In genomic region chr11:115295939-115296338, GRCm38 (mm10) we compare ENCODE assay signal across 27 mouse cellular contexts. TPM values are rescaled to one million over a fixed set of nuclear protein-coding genes. Genes with fewer than 3 reads are reported as not detected.
DNase-seq lines count a peak whose midpoint lies in the region; ATAC-seq and TF ChIP-seq lines count a peak whose summit lies in the region.
"Had no signal": no experiment of that assay in that cellular context is flagged by ENCODE, and none has a peak within 500 bp of the region (broad histone marks: within the 10 kb centered on the region; RNA-seq: fewer than 3 reads in every experiment).

No protein-coding gene starts in this region.

- no peaks in the 10 kb centered on the region for H3K36me3 ChIP-seq in hindbrain, embryonic 14.5 days (replicated peaks; ENCODE audit: control insufficient read depth, insufficient read depth)
- H3K36me3 ChIP-seq in hindbrain, embryonic 13.5 days = no peaks in the 10 kb centered on the region
- no peaks in the 10 kb centered on the region for H3K36me3 ChIP-seq in ES-Bruce4 (ENCODE audit: control insufficient read depth, insufficient read depth, low read length, poor library complexity, severe bottlenecking)
- no peaks in the 10 kb centered on the region for H3K36me3 ChIP-seq in liver, embryonic 15.5 days (replicated peaks)
- H3K36me3 ChIP-seq: embryonic facial prominence, embryonic 10.5 days; forebrain, embryonic 12.5 days; hindbrain, embryonic 12.5 days; limb, embryonic 15.5 days had no signal

- peaks cover 6% of the 10 kb centered on the region for H3K4me1 ChIP-seq in hindbrain, embryonic 14.5 days (replicated peaks; ENCODE audit: control insufficient read depth, insufficient read depth, low read length)
- peaks cover 14% of the 10 kb centered on the region for H3K4me1 ChIP-seq in hindbrain, embryonic 13.5 days (replicated peaks)
- peaks cover 15% of the 10 kb centered on the region for H3K4me1 ChIP-seq in ES-Bruce4 (ENCODE audit: control insufficient read depth, insufficient read depth, low read length)
- H3K4me1 ChIP-seq in liver, embryonic 15.5 days (replicated peaks) = peaks cover 22% of the 10 kb centered on the region

- no peak for TF ChIP-seq CTCF in ES-Bruce4 (IDR thresholded peaks at IDR 0.05; ENCODE audit: low read depth, low read length)

- 0 out of 2 replicates have a peak, but pooled peaks cover 2% of the 10 kb centered on the region for H3K9me3 ChIP-seq in hindbrain, embryonic 14.5 days (ENCODE audit: control insufficient read depth, low read length)
- H3K9me3 ChIP-seq in hindbrain, embryonic 13.5 days = no peaks in the 10 kb centered on the region; the same call in 1 of the 2 replicates
- no peaks in the 10 kb centered on the region for H3K9me3 ChIP-seq in ES-Bruce4 (replicated peaks; ENCODE audit: control insufficient read depth, insufficient read depth, low read length, poor library complexity, severe bottlenecking)
- no peaks in the 10 kb centered on the region for H3K9me3 ChIP-seq in liver, embryonic 15.5 days (replicated peaks)
- H3K9me3 ChIP-seq: forebrain, embryonic 12.5 days; hindbrain, embryonic 12.5 days; limb, embryonic 15.5 days had no signal

- no peak for ATAC-seq in hindbrain, embryonic 14.5 days (ENCODE audit: low FRiP score)
- ATAC-seq in hindbrain, embryonic 13.5 days (ENCODE audit: low FRiP score) = no peak
- no peak for ATAC-seq in liver, embryonic 15.5 days (ENCODE audit: insufficient read depth)
- ATAC-seq: inflammation-experienced regulatory T-cells, adult 6 months; lung, postnatal 0 days had no signal

- H3K27ac ChIP-seq in hindbrain, embryonic 14.5 days = no peak overlapping the region
- no peak overlapping the region for H3K27ac ChIP-seq in hindbrain, embryonic 13.5 days
- H3K27ac ChIP-seq in ES-Bruce4 (ENCODE audit: insufficient read depth, low read length) = no peak overlapping the region
- H3K27ac ChIP-seq in liver, embryonic 15.5 days (replicated peaks) = no peak overlapping the region; the same call in 1 of the 2 replicates
- H3K27ac ChIP-seq: embryonic facial prominence, embryonic 10.5 days; forebrain, embryonic 12.5 days; hindbrain, embryonic 12.5 days; limb, embryonic 15.5 days; macrophage had no signal

- DNase-seq in adrenal gland, adult (ENCODE audit: inconsistent age in 2 of 2, low spot score in 1 of 2) = peak; percentile 16 to 34
- DNase-seq in adrenal gland, postnatal 14 days = no peak
- no peak for DNase-seq in hindbrain, embryonic 14.5 days (ENCODE audit: low spot score)
- DNase-seq in urinary bladder, adult 2 months (ENCODE audit: low spot score) = no peak
- DNase-seq in right cerebral cortex, adult 18-20 months = no peak
- DNase-seq: gastrocnemius, postnatal 36 days; kidney, postnatal 10 days; retina, postnatal 1 day; thymus, postnatal 14 days had no signal

- no peak overlapping the region for H3K9ac ChIP-seq in hindbrain, embryonic 14.5 days
- H3K9ac ChIP-seq in hindbrain, embryonic 13.5 days = no peak overlapping the region
- no peak overlapping the region for H3K9ac ChIP-seq in ES-Bruce4 (ENCODE audit: low read depth, poor library complexity, severe bottlenecking)
- no peak overlapping the region for H3K9ac ChIP-seq in liver, embryonic 15.5 days
- H3K9ac ChIP-seq: forebrain, embryonic 12.5 days; hindbrain, embryonic 12.5 days; limb, embryonic 15.5 days had no signal

- peaks cover 11% of the 10 kb centered on the region; the same call in 1 of the 2 replicates for H3K27me3 ChIP-seq in hindbrain, embryonic 14.5 days (ENCODE audit: control insufficient read depth, insufficient read depth, low read length)
- H3K27me3 ChIP-seq in hindbrain, embryonic 13.5 days = peaks cover 37% of the 10 kb centered on the region
- no peaks in the 10 kb centered on the region for H3K27me3 ChIP-seq in ES-Bruce4 (ENCODE audit: control insufficient read depth, insufficient read depth, low read length, poor library complexity, severe bottlenecking)
- H3K27me3 ChIP-seq in liver, embryonic 15.5 days = peaks cover 29% of the 10 kb centered on the region

- no peak for TF ChIP-seq POLR2A in ES-Bruce4 (IDR thresholded peaks at IDR 0.05; ENCODE audit: insufficient read depth, low read length)

- H3K4me2 ChIP-seq in hindbrain, embryonic 14.5 days (replicated peaks) = peak overlapping the region; percentile 86; the same call in 1 of the 2 replicates
- no peak overlapping the region for H3K4me2 ChIP-seq in hindbrain, embryonic 13.5 days
- H3K4me2 ChIP-seq in liver, embryonic 15.5 days = peak overlapping the region; percentile 55
- H3K4me2 ChIP-seq: forebrain, embryonic 12.5 days had no signal

- 91% methylated on average over 11 of the region's 11 CpGs for WGBS in hindbrain, embryonic 14.5 days
- WGBS in hindbrain, embryonic 13.5 days = 92% methylated on average over 11 of the region's 11 CpGs
- WGBS in liver, embryonic 15.5 days (ENCODE audit: insufficient replicate concordance) = 68% methylated on average over 11 of the region's 11 CpGs

- TF ChIP-seq EP300 in ES-Bruce4 (IDR thresholded peaks at IDR 0.05; ENCODE audit: insufficient read depth, low read depth, low read length) = 0 out of 2 replicates have a peak, but pooled peaks have one; percentile 15

- no peak overlapping the region for H3K4me3 ChIP-seq in hindbrain, embryonic 14.5 days (replicated peaks; ENCODE audit: low read length)
- H3K4me3 ChIP-seq in hindbrain, embryonic 13.5 days = no peak overlapping the region
- H3K4me3 ChIP-seq in ES-Bruce4 (ENCODE audit: low read depth, low read length) = no peak overlapping the region
- peak overlapping the region; percentile 49 for H3K4me3 ChIP-seq in liver, embryonic 15.5 days (replicated peaks)
- H3K4me3 ChIP-seq: embryonic facial prominence, embryonic 10.5 days; forebrain, embryonic 12.5 days; hindbrain, embryonic 12.5 days; limb, embryonic 15.5 days had no signal

RNA-seq across cellular contexts. Expression of gene Fads6, which starts 1.5 kb away (rescaled TPM):
- total RNA-seq in adrenal gland, postnatal 14 days (2021) = 18.4 and 21.2 TPM in 2 replicates
- polyA plus RNA-seq in hindbrain, embryonic 14.5 days (2014; fragmentation: Nextera tagmentation; extraction: Ambion mirVana) = 1.4 and 1.5 TPM in 2 replicates
- polyA plus RNA-seq in hindbrain, embryonic 13.5 days (2015; fragmentation: Nextera tagmentation; extraction: Ambion mirVana) = 0.73 and 0.79 TPM in 2 replicates
- 6.7 and 7.1 TPM in 2 replicates for polyA plus RNA-seq in ES-Bruce4 (2011; ENCODE audit: insufficient read depth, insufficient read length, low read depth, missing spikeins)
- 3.4 and 4.1 TPM in 2 replicates for polyA plus RNA-seq in liver, embryonic 15.5 days (2015; fragmentation: Nextera tagmentation; extraction: Ambion mirVana)
- 0.99 and 1.1 TPM in 2 replicates for polyA plus RNA-seq in urinary bladder, adult 2 months (2012; rRNA removed)

RNA-seq across cellular contexts. Expression of gene Otop2, which starts 11.0 kb away (rescaled TPM):
- not detected in 2 replicates for total RNA-seq in adrenal gland, postnatal 14 days (2021)
- 0.08 and 0.14 TPM in 2 replicates for polyA plus RNA-seq in hindbrain, embryonic 14.5 days (2014; fragmentation: Nextera tagmentation; extraction: Ambion mirVana)
- polyA plus RNA-seq in hindbrain, embryonic 13.5 days (2015; fragmentation: Nextera tagmentation; extraction: Ambion mirVana) = not detected in 2 replicates
- not detected in 2 replicates for polyA plus RNA-seq in ES-Bruce4 (2011; ENCODE audit: insufficient read depth, insufficient read length, low read depth, missing spikeins)
- not detected in 2 replicates for polyA plus RNA-seq in liver, embryonic 15.5 days (2015; fragmentation: Nextera tagmentation; extraction: Ambion mirVana)
- polyA plus RNA-seq in urinary bladder, adult 2 months (2012; rRNA removed) = not detected in 2 replicates
- total RNA-seq: adrenal gland, postnatal 25 days; common myeloid progenitor, adult 5-6 weeks; gastrocnemius, adult 18-20 months; gastrocnemius, postnatal 36 days; heart, adult 8-10 months; heart, postnatal 25 days; layer of hippocampus, postnatal 10 days had no signal
- polyA plus RNA-seq: embryonic facial prominence, embryonic 10.5 days; forebrain, embryonic 12.5 days; heart, embryonic 14.5 days; hindbrain, embryonic 12.5 days; inflammation-experienced regulatory T-cells, adult 6 months; lung, postnatal 0 days; macrophage; stomach, embryonic 14.5 days had no signal

RNA-seq across cellular contexts. Expression of gene Fdxr, which starts 19.1 kb away (rescaled TPM):
- total RNA-seq in adrenal gland, postnatal 14 days (2021) = 592 and 605 TPM in 2 replicates
- polyA plus RNA-seq in hindbrain, embryonic 14.5 days (2014; fragmentation: Nextera tagmentation; extraction: Ambion mirVana) = 15.2 TPM in 2 replicates
- 18.1 and 20.8 TPM in 2 replicates for polyA plus RNA-seq in hindbrain, embryonic 13.5 days (2015; fragmentation: Nextera tagmentation; extraction: Ambion mirVana)
- polyA plus RNA-seq in ES-Bruce4 (2011; ENCODE audit: insufficient read depth, insufficient read length, low read depth, missing spikeins) = 11.6 and 12.8 TPM in 2 replicates
- 19.5 and 21.1 TPM in 2 replicates for polyA plus RNA-seq in liver, embryonic 15.5 days (2015; fragmentation: Nextera tagmentation; extraction: Ambion mirVana)
- 10.9 and 11.6 TPM in 2 replicates for polyA plus RNA-seq in urinary bladder, adult 2 months (2012; rRNA removed)

RNA-seq across cellular contexts. Expression of gene Ush1g, which starts 25.9 kb away (rescaled TPM):
- total RNA-seq in adrenal gland, postnatal 14 days (2021) = 0.33 and 0.38 TPM in 2 replicates
- polyA plus RNA-seq in hindbrain, embryonic 14.5 days (2014; fragmentation: Nextera tagmentation; extraction: Ambion mirVana) = 0.15 TPM in 1 of 2 replicates, not detected in the other
- 0.06 and 0.14 TPM in 2 replicates for polyA plus RNA-seq in hindbrain, embryonic 13.5 days (2015; fragmentation: Nextera tagmentation; extraction: Ambion mirVana)
- polyA plus RNA-seq in ES-Bruce4 (2011; ENCODE audit: insufficient read depth, insufficient read length, low read depth, missing spikeins) = 0.24 and 0.33 TPM in 2 replicates
- 0.20 and 0.22 TPM in 2 replicates for polyA plus RNA-seq in liver, embryonic 15.5 days (2015; fragmentation: Nextera tagmentation; extraction: Ambion mirVana)
- not detected in 2 replicates for polyA plus RNA-seq in urinary bladder, adult 2 months (2012; rRNA removed)
- total RNA-seq: common myeloid progenitor, adult 5-6 weeks had no signal
- polyA plus RNA-seq: forebrain, embryonic 12.5 days; hindbrain, embryonic 12.5 days; inflammation-experienced regulatory T-cells, adult 6 months; lung, postnatal 0 days; macrophage; stomach, embryonic 14.5 days had no signal

RNA-seq across cellular contexts. Expression of gene Grin2c, which starts 28.9 kb away (rescaled TPM):
- total RNA-seq in adrenal gland, postnatal 14 days (2021) = 0.90 and 0.96 TPM in 2 replicates
- 0.33 and 0.35 TPM in 2 replicates for polyA plus RNA-seq in hindbrain, embryonic 14.5 days (2014; fragmentation: Nextera tagmentation; extraction: Ambion mirVana)
- polyA plus RNA-seq in hindbrain, embryonic 13.5 days (2015; fragmentation: Nextera tagmentation; extraction: Ambion mirVana) = 0.22 TPM in 2 replicates
- 0.13 TPM in 1 of 2 replicates, not detected in the other for polyA plus RNA-seq in ES-Bruce4 (2011; ENCODE audit: insufficient read depth, insufficient read length, low read depth, missing spikeins)
- polyA plus RNA-seq in liver, embryonic 15.5 days (2015; fragmentation: Nextera tagmentation; extraction: Ambion mirVana) = 0.05 TPM in 2 replicates
- 0.74 and 1.0 TPM in 2 replicates for polyA plus RNA-seq in urinary bladder, adult 2 months (2012; rRNA removed)
- total RNA-seq: common myeloid progenitor, adult 5-6 weeks; gastrocnemius, postnatal 36 days had no signal
- polyA plus RNA-seq: forebrain, embryonic 12.5 days; inflammation-experienced regulatory T-cells, adult 6 months; macrophage; stomach, embryonic 14.5 days had no signal

Comparison
In these comparisons a context has a peak if more than half of its experiments do, and no peak if none do; other contexts are left out.
1. DNase-seq: peak in adrenal gland, adult (2 of 2); none in adrenal gland, postnatal 14 days (single experiment), hindbrain, embryonic 14.5 days (single experiment), urinary bladder, adult 2 months (single experiment) and right cerebral cortex, adult 18-20 months (single experiment).